Mouse (Mus musculus) cerebellum, adult 2 months (tissue): ENCODE results near the gene Fhit.

Experiments
- CTCF ChIP-seq: fragments of 200-500 bp; IDR thresholded peaks from 2 replicates; pipeline ENCODE4 v1.5.1; 2011; ENCODE audit warnings: low read depth, mild to moderate bottlenecking, control low read depth, low read length, moderate library complexity, borderline replicate concordance; ENCODE audit not compliant: insufficient read depth
- POLR2A ChIP-seq: fragments of 200-500 bp; IDR thresholded peaks from 2 replicates; pipeline ENCODE4 v1.6.1; 2011; ENCODE audit warnings: low read length, control low read depth, borderline replicate concordance; ENCODE audit not compliant: insufficient read depth

GRCm38 (mm10) chr14:9606584-9607377 lies 1555.1 kb downstream of the Fhit start:
- TF ChIP-seq CTCF (no peak), POLR2A (no peak)
